Mouse (Mus musculus) kidney, embryonic 16.5 days (tissue): ENCODE measurements around the gene Top2a. TPM values are rescaled to one million over a fixed set of nuclear protein-coding genes. Genes with fewer than 3 reads are reported as not detected.

Source experiments
- ATAC-seq: fragments of 200-750 bp; cut with Nextera tagmentation; 2 replicates; pipeline ENCODE4 v1.8.0; 2017; ENCODE audit warnings: moderate TSS enrichment; ENCODE audit not compliant: low FRiP score, low TSS enrichment
- H3K27ac ChIP-seq: fragments of 300-500 bp; sonication (generic); 2 replicates; pipeline ENCODE4 v1.5.1; 2014; ENCODE audit warnings: low read length
- H3K27me3 ChIP-seq: fragments of 300-500 bp; sonication (generic); 2 replicates; pipeline ENCODE4 v1.6.1; 2014; ENCODE audit warnings: low read length, control low read depth, mixed read lengths; ENCODE audit not compliant: insufficient read depth
- H3K36me3 ChIP-seq: fragments of 300-500 bp; sonication (generic); 2 replicates; pipeline ENCODE4 v1.6.1; 2014; ENCODE audit warnings: low read length, control low read depth, mixed read lengths; ENCODE audit not compliant: insufficient read depth
- H3K4me1 ChIP-seq: fragments of 300-500 bp; sonication (generic); 2 replicates; pipeline ENCODE4 v1.6.1; 2014; ENCODE audit warnings: low read length, control low read depth, mixed read lengths; ENCODE audit not compliant: insufficient read depth
- H3K4me2 ChIP-seq: fragments of 300-500 bp; sonication (generic); replicated peaks from 2 replicates; pipeline ENCODE4 v1.6.1; 2014; ENCODE audit warnings: low read depth, low read length
- H3K4me3 ChIP-seq: fragments of 300-500 bp; sonication (generic); 2 replicates; pipeline ENCODE4 v1.5.1; 2014; ENCODE audit warnings: mild to moderate bottlenecking, low read length
- H3K9ac ChIP-seq: fragments of 300-500 bp; sonication (generic); replicated peaks from 2 replicates; pipeline ENCODE4 v1.6.1; 2014; ENCODE audit warnings: low read length
- H3K9me3 ChIP-seq: fragments of 300-500 bp; sonication (generic); 2 replicates; pipeline ENCODE4 v1.6.1; 2016; ENCODE audit warnings: low read length, control low read depth
- WGBS: fragments of 180-500 bp; shearing (Covaris S2); extraction: QIAGEN DNeasy Blood & Tissue Kit; methylation state at CpG from one replicate; pipeline ENCODE4 v1.1.7; 2014; 5-methylcytosine and 5-hydroxymethylcytosine counted together
- polyA plus RNA-seq: library from polyadenylated mRNA; unstranded; fragments of >200 nt; fragmentation: Nextera tagmentation; extraction: Ambion mirVana; gene quantifications from 2 replicates; pipeline ENCODE4 v1.2.1, GENCODE M21; 2015

The Top2a gene
- polyA plus RNA-seq, 1 experiment from 2014 or later = 213 TPM

- ATAC-seq = no peak
Measured at GRCm38 (mm10) chr11:98968716-98969495, 55.1 kb downstream of the Top2a start.

GRCm38 (mm10) chr11:98968079-98968478 lies 55.9 kb downstream of the Top2a start:
- WGBS = 64% methylated on average over 16 of the region's 16 CpGs
- H3K4me1 ChIP-seq = peaks cover 83% of the 10 kb centered on the region
- peak overlapping the region; percentile 26; the same call in 1 of the 2 replicates for H3K9ac ChIP-seq
- no peak overlapping the region for H3K4me3 ChIP-seq
- peak overlapping the region; percentile 68 for H3K27ac ChIP-seq
- H3K4me2 ChIP-seq = no peak overlapping the region
- no peaks in the 10 kb centered on the region for H3K9me3 ChIP-seq
- peaks cover 49% of the 10 kb centered on the region for H3K36me3 ChIP-seq
- no peak for ATAC-seq
- H3K27me3 ChIP-seq = no peaks in the 10 kb centered on the region

More at GRCm38 (mm10) chr11:98968716-98969495, 55.1 kb downstream of the Top2a start:
- Histone ChIP-seq H3K27me3 (no peaks in the 10 kb centered on the region), H3K4me3 (0 out of 2 replicates have a peak overlapping the region, but pooled peaks have one; percentile 1), H3K9me3 (no peaks in the 10 kb centered on the region), H3K4me2 (peak overlapping the region; percentile 14; the same call in 1 of the 2 replicates), H3K4me1 (peaks cover 75% of the 10 kb centered on the region), H3K9ac (peak overlapping the region; percentile 26; the same call in 1 of the 2 replicates), H3K27ac (peak overlapping the region; percentile 68), H3K36me3 (peaks cover 57% of the 10 kb centered on the region)
- 12% methylated on average over 20 of the region's 20 CpGs for WGBS

DNA sequence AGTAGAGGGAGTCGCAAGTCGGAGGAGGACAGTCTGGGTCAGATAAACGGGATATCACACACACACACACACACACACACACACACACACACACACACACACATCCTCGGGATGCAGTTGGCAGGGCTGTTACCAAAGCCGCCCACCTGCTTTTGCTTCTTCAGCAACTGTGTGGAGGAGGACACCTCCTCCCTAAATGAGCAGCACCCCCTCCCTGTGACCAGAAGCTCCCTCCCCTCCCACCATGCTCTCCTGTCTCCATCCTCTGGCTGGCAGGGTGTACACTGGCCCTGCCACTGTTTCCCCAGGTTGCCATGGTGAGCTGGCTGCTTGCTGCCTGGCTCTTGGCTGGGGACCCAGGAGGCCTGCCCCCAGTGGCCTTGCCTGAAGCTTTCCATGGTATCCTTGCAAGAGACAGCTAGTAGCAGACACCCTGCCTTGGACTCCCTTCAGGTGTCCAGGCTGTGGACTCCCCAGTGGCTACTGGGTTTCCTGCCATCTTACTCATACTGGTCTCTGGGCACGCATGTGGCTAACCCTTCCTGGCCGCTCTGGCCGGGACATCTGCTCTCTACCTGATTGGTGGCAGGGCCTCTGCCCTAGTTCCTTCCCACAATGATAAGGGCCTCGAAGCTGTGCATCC lies 57.4 kb downstream of the Top2a start:
- peak; percentile 21; the same call in 1 of the 2 replicates for ATAC-seq

GRCm38 (mm10) chr11:98965416-98966077 lies 58.4 kb downstream of the Top2a start:
- H3K4me1 ChIP-seq = peaks cover 100% of the 10 kb centered on the region
- no peak for ATAC-seq
- H3K36me3 ChIP-seq = peaks cover 24% of the 10 kb centered on the region
- H3K9me3 ChIP-seq = no peaks in the 10 kb centered on the region
- peak overlapping the region; percentile 92 for H3K27ac ChIP-seq
- no peaks in the 10 kb centered on the region for H3K27me3 ChIP-seq
- H3K4me3 ChIP-seq = peak overlapping the region; percentile 19
- H3K4me2 ChIP-seq = peak overlapping the region; percentile 100
- 14% methylated on average over 10 of the region's 11 CpGs for WGBS
- H3K9ac ChIP-seq = peak overlapping the region; percentile 61

More for the DNA sequence above, 57.4 kb downstream of the Top2a start:
- H3K36me3 ChIP-seq = peaks cover 34% of the 10 kb centered on the region
- no peak overlapping the region for H3K4me3 ChIP-seq
- peaks cover 98% of the 10 kb centered on the region for H3K4me1 ChIP-seq
- H3K27me3 ChIP-seq = no peaks in the 10 kb centered on the region
- WGBS = 34% methylated on average over 9 of the region's 9 CpGs
- H3K27ac ChIP-seq = no peak overlapping the region; the same call in 1 of the 2 replicates
- H3K9me3 ChIP-seq = no peaks in the 10 kb centered on the region
- H3K4me2 ChIP-seq = no peak overlapping the region
- peak overlapping the region; percentile 61 for H3K9ac ChIP-seq

- H3K4me1 ChIP-seq = peaks cover 98% of the 10 kb centered on the region
- no peak for ATAC-seq
- peak overlapping the region; percentile 67; the same call in 1 of the 2 replicates for H3K4me3 ChIP-seq
- 22% methylated on average over 15 of the region's 15 CpGs for WGBS
- H3K4me2 ChIP-seq = peak overlapping the region; percentile 100
- no peaks in the 10 kb centered on the region for H3K9me3 ChIP-seq
- peak overlapping the region; percentile 92 for H3K27ac ChIP-seq
- H3K27me3 ChIP-seq = no peaks in the 10 kb centered on the region
- H3K36me3 ChIP-seq = peaks cover 17% of the 10 kb centered on the region; the same call in 1 of the 2 replicates
- H3K9ac ChIP-seq = peak overlapping the region; percentile 82
Measured at GRCm38 (mm10) chr11:98964616-98965415, 59.2 kb downstream of the Top2a start.

DNA sequence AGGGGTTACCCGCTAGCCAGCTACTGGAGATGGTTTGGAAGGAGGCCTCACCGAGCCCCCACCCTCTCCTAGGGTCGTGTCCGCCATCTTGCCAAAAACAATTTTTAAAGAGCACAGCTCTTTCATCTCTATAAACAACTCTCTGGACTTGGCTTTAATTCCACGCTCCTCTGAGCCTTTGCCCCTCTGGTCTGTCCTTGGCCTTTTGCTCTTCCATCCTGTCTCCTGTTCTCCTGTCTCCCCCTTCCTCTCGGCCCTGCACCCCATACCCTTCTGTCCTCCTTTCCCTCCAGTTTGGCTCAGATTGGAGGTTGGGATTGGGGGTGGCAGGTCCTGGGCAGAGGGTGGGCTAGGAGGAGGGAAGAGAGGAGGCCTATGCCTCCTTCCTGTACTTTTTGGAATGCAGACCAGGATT lies 59.8 kb downstream of the Top2a start:
- H3K36me3 ChIP-seq = peaks cover 17% of the 10 kb centered on the region; the same call in 1 of the 2 replicates
- peak overlapping the region; percentile 67 for H3K4me3 ChIP-seq
- H3K9me3 ChIP-seq = no peaks in the 10 kb centered on the region
- H3K27me3 ChIP-seq = no peaks in the 10 kb centered on the region
- H3K4me2 ChIP-seq = peak overlapping the region; percentile 100
- peak overlapping the region; percentile 92 for H3K27ac ChIP-seq
- peak overlapping the region; percentile 82 for H3K9ac ChIP-seq
- H3K4me1 ChIP-seq = peaks cover 98% of the 10 kb centered on the region
- WGBS = 16% methylated on average over 6 of the region's 6 CpGs
- ATAC-seq = no peak

GRCm38 (mm10) chr11:98963191-98964021 lies 60.6 kb downstream of the Top2a start:
- H3K9me3 ChIP-seq = no peaks in the 10 kb centered on the region
- peak overlapping the region; percentile 100 for H3K4me2 ChIP-seq
- H3K27me3 ChIP-seq = no peaks in the 10 kb centered on the region
- peak overlapping the region; percentile 67 for H3K4me3 ChIP-seq
- under 1% methylated on average over 32 of the region's 32 CpGs for WGBS
- peaks cover 95% of the 10 kb centered on the region for H3K4me1 ChIP-seq
- peaks cover 14% of the 10 kb centered on the region; the same call in 1 of the 2 replicates for H3K36me3 ChIP-seq
- peak; percentile 83 for ATAC-seq
- peak overlapping the region; percentile 82 for H3K9ac ChIP-seq
- peak overlapping the region; percentile 92 for H3K27ac ChIP-seq

DNA sequence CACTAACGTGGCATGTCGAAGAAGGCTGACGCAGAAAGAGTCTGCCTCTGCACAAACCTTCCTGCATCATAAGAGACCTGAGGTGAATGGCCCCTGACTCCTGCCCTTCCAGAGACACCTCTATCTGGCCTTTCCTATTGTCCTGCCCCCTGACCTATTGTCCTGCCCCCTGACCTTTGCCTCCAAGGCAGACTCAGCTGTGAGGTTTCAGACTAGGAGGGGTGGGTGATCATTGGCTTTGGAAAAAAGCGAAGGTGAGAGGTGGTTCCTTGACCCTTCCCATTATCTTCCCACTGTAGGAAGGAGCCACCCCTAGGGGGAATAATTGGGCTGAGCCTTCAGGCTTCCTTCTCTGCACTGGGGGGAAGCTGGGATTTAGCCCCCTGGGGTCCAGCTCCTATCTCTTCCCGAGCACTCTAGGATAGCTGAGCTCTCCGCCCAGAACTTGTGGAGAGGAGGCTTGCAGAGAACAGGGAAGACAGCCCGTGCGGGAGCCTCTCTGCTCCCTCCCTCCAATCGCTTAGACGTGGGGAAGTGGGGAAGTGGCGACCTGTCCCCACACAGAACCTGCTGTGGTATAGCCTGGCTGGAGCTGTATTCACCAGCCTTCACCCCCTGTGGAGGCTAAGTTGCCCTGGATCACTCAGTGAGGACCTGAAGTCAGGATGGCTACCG lies 61.4 kb downstream of the Top2a start:
- Histone ChIP-seq H3K36me3 (0 out of 2 replicates have a peak, but pooled peaks cover 6% of the 10 kb centered on the region), H3K27me3 (no peaks in the 10 kb centered on the region), H3K4me1 (peaks cover 87% of the 10 kb centered on the region), H3K27ac (peak overlapping the region; percentile 92), H3K9ac (peak overlapping the region; percentile 82), H3K9me3 (no peaks in the 10 kb centered on the region), H3K4me2 (peak overlapping the region; percentile 100), H3K4me3 (peak overlapping the region; percentile 67)
- no peak for ATAC-seq
- 22% methylated on average over 12 of the region's 12 CpGs for WGBS
